Mouse (Mus musculus): ENCODE results near the gene Zbtb20. TPM values are rescaled to one million over a fixed set of nuclear protein-coding genes. Genes with fewer than 3 reads are reported as not detected.

Gene Zbtb20
- polyA plus RNA-seq, 1 experiment, result 5.9 TPM

DNA sequence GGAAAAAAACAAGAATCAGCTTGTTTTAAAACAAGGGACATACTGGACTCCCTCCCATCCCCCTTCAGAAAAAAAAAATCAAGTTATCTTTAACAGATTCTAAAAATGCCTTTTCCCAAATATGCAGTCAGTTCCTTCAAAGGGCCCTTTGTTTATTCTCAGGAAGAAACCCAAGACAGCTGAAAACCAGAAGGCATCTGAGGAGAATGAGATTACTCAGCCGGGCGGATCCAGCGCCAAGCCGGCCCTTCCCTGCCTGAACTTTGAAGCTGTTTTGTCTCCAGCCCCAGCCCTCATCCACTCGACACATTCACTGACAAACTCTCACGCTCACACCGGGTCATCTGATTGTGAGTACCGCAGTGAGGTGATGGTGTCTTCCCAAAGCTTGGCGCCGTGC is 701.7 kb downstream of the Zbtb20 start:
- no peak for TF ChIP-seq POLR2A (IDR thresholded peaks at IDR 0.05; ENCODE audit: control insufficient read depth, low read depth, low read length)
- TF ChIP-seq CTCF (IDR thresholded peaks at IDR 0.05; ENCODE audit: control insufficient read depth, insufficient read depth, insufficient replicate concordance, low read depth, low read length), result no peak
- Histone ChIP-seq H3K27ac (ENCODE audit: control insufficient read depth, insufficient read depth, low read depth, low read length) (peak overlapping the region; percentile 79), H3K4me1 (ENCODE audit: control insufficient read depth, insufficient read depth, low read length) (no peaks in the 10 kb centered on the region; the same call in 1 of the 2 replicates)

GRCm38 (mm10) chr16:43578351-43578750 is 702.7 kb downstream of the Zbtb20 start:
- TF ChIP-seq POLR2A (IDR thresholded peaks at IDR 0.05; ENCODE audit: control insufficient read depth, low read depth, low read length) (no peak), CTCF (IDR thresholded peaks at IDR 0.05; ENCODE audit: control insufficient read depth, insufficient read depth, insufficient replicate concordance, low read depth, low read length) (no peak)
- Histone ChIP-seq H3K36me3 (ENCODE audit: control insufficient read depth, insufficient read depth, low read length) (no peaks in the 10 kb centered on the region), H3K27ac (ENCODE audit: control insufficient read depth, insufficient read depth, low read depth, low read length) (0 out of 2 replicates have a peak overlapping the region, but pooled peaks have one; percentile 6), H3K27me3 (ENCODE audit: control insufficient read depth, insufficient read depth, low read length) (no peaks in the 10 kb centered on the region), H3K4me3 (ENCODE audit: control insufficient read depth, low read depth, low read length) (no peak overlapping the region), H3K4me1 (ENCODE audit: control insufficient read depth, insufficient read depth, low read length) (no peaks in the 10 kb centered on the region; the same call in 1 of the 2 replicates)

More for the DNA sequence above, 701.7 kb downstream of the Zbtb20 start:
- Histone ChIP-seq H3K27me3 (ENCODE audit: control insufficient read depth, insufficient read depth, low read length) (no peaks in the 10 kb centered on the region), H3K4me3 (ENCODE audit: control insufficient read depth, low read depth, low read length) (no peak overlapping the region), H3K36me3 (ENCODE audit: control insufficient read depth, insufficient read depth, low read length) (no peaks in the 10 kb centered on the region)

DNA sequence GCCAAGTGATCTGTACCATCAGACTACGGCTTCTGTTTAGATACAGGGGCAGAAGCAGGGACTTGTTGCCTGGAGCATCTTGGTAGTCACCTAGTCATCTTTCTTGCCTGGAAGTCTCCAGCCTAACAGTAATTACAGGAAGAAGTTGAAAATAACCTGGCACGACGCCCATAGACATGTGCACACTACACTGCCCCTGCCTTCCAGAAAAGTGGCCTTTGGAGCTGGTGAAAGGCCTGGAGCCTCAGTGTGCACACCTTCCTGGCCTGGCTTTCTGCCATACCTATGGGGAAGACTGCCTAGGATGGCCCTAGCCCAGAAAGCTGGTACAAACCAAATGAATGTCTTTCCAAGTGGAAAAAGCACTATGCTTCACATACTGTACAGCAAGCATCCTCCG is 703.4 kb downstream of the Zbtb20 start:
- TF ChIP-seq POLR2A (IDR thresholded peaks at IDR 0.05; ENCODE audit: control insufficient read depth, low read depth, low read length) (no peak), CTCF (IDR thresholded peaks at IDR 0.05; ENCODE audit: control insufficient read depth, insufficient read depth, insufficient replicate concordance, low read depth, low read length) (no peak)
- no peak overlapping the region for H3K27ac ChIP-seq (ENCODE audit: control insufficient read depth, insufficient read depth, low read depth, low read length)
- no peaks in the 10 kb centered on the region for H3K36me3 ChIP-seq (ENCODE audit: control insufficient read depth, insufficient read depth, low read length)
- no peaks in the 10 kb centered on the region for H3K27me3 ChIP-seq (ENCODE audit: control insufficient read depth, insufficient read depth, low read length)
- no peaks in the 10 kb centered on the region for H3K4me1 ChIP-seq (ENCODE audit: control insufficient read depth, insufficient read depth, low read length)
- H3K4me3 ChIP-seq (ENCODE audit: control insufficient read depth, low read depth, low read length), result no peak overlapping the region

GRCm38 (mm10) chr16:43580321-43580822 is 704.7 kb downstream of the Zbtb20 start:
- no peak overlapping the region for H3K27ac ChIP-seq (ENCODE audit: control insufficient read depth, insufficient read depth, low read depth, low read length)
- no peaks in the 10 kb centered on the region for H3K27me3 ChIP-seq (ENCODE audit: control insufficient read depth, insufficient read depth, low read length)
- H3K36me3 ChIP-seq (ENCODE audit: control insufficient read depth, insufficient read depth, low read length), result no peaks in the 10 kb centered on the region
- TF ChIP-seq POLR2A (IDR thresholded peaks at IDR 0.05; ENCODE audit: control insufficient read depth, low read depth, low read length) (no peak), CTCF (IDR thresholded peaks at IDR 0.05; ENCODE audit: control insufficient read depth, insufficient read depth, insufficient replicate concordance, low read depth, low read length) (no peak)
- no peak overlapping the region for H3K4me3 ChIP-seq (ENCODE audit: control insufficient read depth, low read depth, low read length)
- H3K4me1 ChIP-seq (ENCODE audit: control insufficient read depth, insufficient read depth, low read length), result no peaks in the 10 kb centered on the region

- no peaks in the 10 kb centered on the region for H3K36me3 ChIP-seq (ENCODE audit: control insufficient read depth, insufficient read depth, low read length)
- H3K27ac ChIP-seq (ENCODE audit: control insufficient read depth, insufficient read depth, low read depth, low read length), result no peak overlapping the region
- H3K4me3 ChIP-seq (ENCODE audit: control insufficient read depth, low read depth, low read length), result no peak overlapping the region
- H3K4me1 ChIP-seq (ENCODE audit: control insufficient read depth, insufficient read depth, low read length), result no peaks in the 10 kb centered on the region
- no peak for TF ChIP-seq CTCF (IDR thresholded peaks at IDR 0.05; ENCODE audit: control insufficient read depth, insufficient read depth, insufficient replicate concordance, low read depth, low read length)
- no peak for TF ChIP-seq POLR2A (IDR thresholded peaks at IDR 0.05; ENCODE audit: control insufficient read depth, low read depth, low read length)
- no peaks in the 10 kb centered on the region for H3K27me3 ChIP-seq (ENCODE audit: control insufficient read depth, insufficient read depth, low read length)
Observed at GRCm38 (mm10) chr16:43581551-43581950, 705.9 kb downstream of the Zbtb20 start.

- no peaks in the 10 kb centered on the region for H3K27me3 ChIP-seq (ENCODE audit: control insufficient read depth, insufficient read depth, low read length)
- H3K4me1 ChIP-seq (ENCODE audit: control insufficient read depth, insufficient read depth, low read length), result no peaks in the 10 kb centered on the region
- H3K27ac ChIP-seq (ENCODE audit: control insufficient read depth, insufficient read depth, low read depth, low read length), result no peak overlapping the region
- H3K36me3 ChIP-seq (ENCODE audit: control insufficient read depth, insufficient read depth, low read length), result no peaks in the 10 kb centered on the region
- no peak overlapping the region for H3K4me3 ChIP-seq (ENCODE audit: control insufficient read depth, low read depth, low read length)
- TF ChIP-seq CTCF (IDR thresholded peaks at IDR 0.05; ENCODE audit: control insufficient read depth, insufficient read depth, insufficient replicate concordance, low read depth, low read length) (no peak), POLR2A (IDR thresholded peaks at IDR 0.05; ENCODE audit: control insufficient read depth, low read depth, low read length) (no peak)
Observed at GRCm38 (mm10) chr16:43586859-43587429, 711.3 kb downstream of the Zbtb20 start.

GRCm38 (mm10) chr16:43590704-43591493 is 715.2 kb downstream of the Zbtb20 start:
- H3K27ac ChIP-seq (ENCODE audit: control insufficient read depth, insufficient read depth, low read depth, low read length), result 0 out of 2 replicates have a peak overlapping the region, but pooled peaks have one; percentile 21
- TF ChIP-seq CTCF (IDR thresholded peaks at IDR 0.05; ENCODE audit: control insufficient read depth, insufficient read depth, insufficient replicate concordance, low read depth, low read length), result no peak
- TF ChIP-seq POLR2A (IDR thresholded peaks at IDR 0.05; ENCODE audit: control insufficient read depth, low read depth, low read length), result no peak

More at GRCm38 (mm10) chr16:43590704-43591493, 715.2 kb downstream of the Zbtb20 start:
- Histone ChIP-seq H3K4me1 (ENCODE audit: control insufficient read depth, insufficient read depth, low read length) (no peaks in the 10 kb centered on the region), H3K27me3 (ENCODE audit: control insufficient read depth, insufficient read depth, low read length) (no peaks in the 10 kb centered on the region), H3K4me3 (ENCODE audit: control insufficient read depth, low read depth, low read length) (no peak overlapping the region), H3K36me3 (ENCODE audit: control insufficient read depth, insufficient read depth, low read length) (no peaks in the 10 kb centered on the region)
